Mouse (Mus musculus) CH12.LX (cell line): Measurements from ENCODE around the gene Zfyve9.

Experiments
- BHLHE40 ChIP-seq: IDR thresholded peaks from 2 replicates; pipeline ENCODE4 v1.6.1; 2011; ENCODE audit warnings: mild to moderate bottlenecking, low read depth, low read length, improper control_type of control experiment
- CHD2 ChIP-seq: IDR thresholded peaks from 2 replicates; pipeline ENCODE4 v1.6.1; 2011; ENCODE audit warnings: low read length, improper control_type of control experiment
- CTCF ChIP-seq, 2 experiments: IDR thresholded peaks in 1 of 2; conservative IDR thresholded peaks in 1 of 2; 2 replicates each; pipeline ENCODE4 v1.5.1; 2011 to 2012; ENCODE audit warnings: low read depth in 2 of 2, low read length in 2 of 2, improper control_type of control experiment in 1 of 2, inconsistent platforms in 1 of 2, mild to moderate bottlenecking in 1 of 2, moderate library complexity in 1 of 2
- EP300 ChIP-seq: IDR thresholded peaks from 2 replicates; pipeline ENCODE4 v1.6.1; 2011; ENCODE audit warnings: low read length, improper control_type of control experiment
- MAZ ChIP-seq: IDR thresholded peaks from 2 replicates; pipeline ENCODE4 v1.6.1; 2012; ENCODE audit warnings: low read depth, mild to moderate bottlenecking, inconsistent platforms, low read length, improper control_type of control experiment, moderate library complexity
- POLR2A ChIP-seq: IDR thresholded peaks from 2 replicates; pipeline ENCODE4 v1.6.1; 2011; ENCODE audit warnings: low read depth, mild to moderate bottlenecking, improper control_type of control experiment, low read length
- SIN3A ChIP-seq: IDR thresholded peaks from 2 replicates; pipeline ENCODE4 v1.6.1; 2012; ENCODE audit warnings: low read length, improper control_type of control experiment, inconsistent platforms
- TBP ChIP-seq: conservative IDR thresholded peaks from 2 replicates; pipeline ENCODE4 v1.6.1; 2011; ENCODE audit warnings: low read depth, low read length, improper control_type of control experiment
- TCF12 ChIP-seq: IDR thresholded peaks from 2 replicates; pipeline ENCODE4 v1.6.1; 2014; ENCODE audit warnings: low read depth, mild to moderate bottlenecking, inconsistent platforms, low read length, improper control_type of control experiment
- USF1 ChIP-seq: IDR thresholded peaks from 2 replicates; pipeline ENCODE4 v1.6.1; 2014; ENCODE audit warnings: low read depth, mild to moderate bottlenecking, inconsistent platforms, low read length, improper control_type of control experiment
- USF2 ChIP-seq: conservative IDR thresholded peaks from 2 replicates; pipeline ENCODE4 v1.6.1; 2011; ENCODE audit warnings: low read depth, low read length, improper control_type of control experiment
- ZNF384 ChIP-seq: IDR thresholded peaks from 2 replicates; pipeline ENCODE4 v1.6.1; 2012; ENCODE audit warnings: low read depth, low read length, improper control_type of control experiment, inconsistent platforms

DNA sequence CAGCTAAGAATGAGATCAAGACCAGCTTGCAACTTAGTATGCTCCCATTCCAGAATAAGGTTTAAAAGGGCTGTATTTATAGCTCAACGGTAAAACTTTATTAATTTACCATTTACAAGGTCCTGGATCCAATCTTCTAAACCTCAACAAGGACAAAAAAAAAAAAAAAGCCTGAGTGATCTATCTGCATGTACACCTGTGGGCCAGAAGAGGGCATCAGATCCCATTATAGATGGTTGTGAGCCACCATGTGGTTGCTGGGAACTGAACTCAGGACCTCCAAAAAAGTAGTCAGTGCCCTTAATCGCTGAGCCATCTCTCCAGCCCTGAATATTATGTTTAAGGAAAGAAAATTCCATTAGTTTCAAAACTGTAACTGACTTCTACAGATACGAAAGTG lies 90.1 kb downstream of the Zfyve9 start:
- TF ChIP-seq CTCF (conservative IDR thresholded peaks at IDR 0.05 in 1 of 2, IDR thresholded peaks at IDR 0.05 in 1 of 2; ENCODE audit: low read depth in 2 of 2, low read length in 2 of 2) (peak in 1 of 2 experiments; percentile 28; a peak in 2 of 4 replicates), POLR2A (no peak), TBP (no peak), ZNF384 (peak; percentile 21; the same call in 1 of the 2 replicates), CHD2 (no peak), BHLHE40 (no peak), USF1 (no peak), EP300 (no peak), TCF12 (no peak), USF2 (no peak), MAZ (no peak), SIN3A (no peak)
